Mouse (Mus musculus) lung, embryonic 14.5 days (tissue): ENCODE measurements around the gene Styx. TPM values are rescaled to one million over a fixed set of nuclear protein-coding genes. Genes with fewer than 3 reads are reported as not detected.
A peak's percentile ranks its signal among the peaks of the same experiment; 100 is the strongest.

Experiments used
- ATAC-seq: fragments of 200-750 bp; cut with Nextera tagmentation; 2 replicates; pipeline ENCODE4 v1.8.0; 2017; ENCODE audit warnings: mild to moderate bottlenecking, moderate TSS enrichment, moderate library complexity; ENCODE audit not compliant: insufficient read depth
- DNase-seq: peaks from one replicate; pipeline ENCODE4 v3.0.0-alpha.2; 2015
- H3K27ac ChIP-seq: fragments of 300-500 bp; sonication (generic); 2 replicates; pipeline ENCODE4 v1.5.1; 2014; ENCODE audit warnings: low read depth, mild to moderate bottlenecking, moderate library complexity
- H3K27me3 ChIP-seq: fragments of 300-500 bp; sonication (generic); 2 replicates; pipeline ENCODE4 v1.6.1; 2014; ENCODE audit warnings: low read length, control low read depth; ENCODE audit not compliant: insufficient read depth
- H3K36me3 ChIP-seq: fragments of 300-500 bp; sonication (generic); 2 replicates; pipeline ENCODE4 v1.6.1; 2014; ENCODE audit warnings: control low read depth; ENCODE audit not compliant: insufficient read depth
- H3K4me1 ChIP-seq: fragments of 300-500 bp; sonication (generic); 2 replicates; pipeline ENCODE4 v1.6.1; 2014; ENCODE audit warnings: antibody characterized with exemption, control low read depth; ENCODE audit not compliant: insufficient read depth
- H3K4me2 ChIP-seq: fragments of 300-500 bp; sonication (generic); 2 replicates; pipeline ENCODE4 v1.6.1; 2014; ENCODE audit warnings: mild to moderate bottlenecking
- H3K4me3 ChIP-seq: fragments of 300-500 bp; sonication (generic); 2 replicates; pipeline ENCODE4 v1.5.1; 2014; ENCODE audit warnings: low read depth, low read length
- H3K9ac ChIP-seq: fragments of 300-500 bp; sonication (generic); 2 replicates; pipeline ENCODE4 v1.6.1; 2014
- H3K9me3 ChIP-seq: fragments of 300-500 bp; sonication (generic); 2 replicates; pipeline ENCODE4 v1.6.1; 2016; ENCODE audit warnings: low read depth, low read length, control low read depth
- CTCF ChIP-seq: IDR thresholded peaks from 2 replicates; pipeline ENCODE4 v1.5.1; 2016; ENCODE audit warnings: antibody characterized with exemption, low read depth
- WGBS: fragments of 180-500 bp; shearing (Covaris S2); extraction: QIAGEN DNeasy Blood & Tissue Kit; methylation state at CpG from one replicate; pipeline ENCODE4 v1.1.7; 2014; 5-methylcytosine and 5-hydroxymethylcytosine counted together
- polyA plus RNA-seq: library from polyadenylated mRNA; unstranded; fragments of >200 nt; fragmentation: Nextera tagmentation; extraction: Ambion mirVana; gene quantifications from 2 replicates; pipeline ENCODE4 v1.2.1, GENCODE M21; 2014

The Styx gene
- polyA plus RNA-seq: 71.0 and 74.6 TPM in 2 replicates

- Histone ChIP-seq H3K36me3 (peaks cover 26% of the 10 kb centered on the region), H3K4me2 (peak within 1 kb of the TSS; percentile 70), H3K4me1 (no peaks in the 10 kb centered on the region), H3K4me3 (peak within 1 kb of the TSS; percentile 71), H3K9me3 (no peaks in the 10 kb centered on the region), H3K27ac (peak within 1 kb of the TSS; percentile 79), H3K9ac (peak within 1 kb of the TSS; percentile 82), H3K27me3 (no peaks in the 10 kb centered on the region)
- ATAC-seq (peak; percentile 99), DNase-seq (peak; percentile 97)
- no peak for TF ChIP-seq CTCF
- WGBS: under 1% methylated on average over 71 of the region's 93 CpGs
Measured at GRCm38 (mm10) chr14:45350931-45351859, at the start of gene Styx. Gene Styx (plus strand): TSS chr14:45351093.

GRCm38 (mm10) chr14:45303939-45304338 is 47.0 kb upstream of the Styx start:
- H3K9ac ChIP-seq: no peak overlapping the region
- no peaks in the 10 kb centered on the region for H3K27me3 ChIP-seq
- H3K27ac ChIP-seq: no peak overlapping the region
- 55% methylated on average over 4 of the region's 4 CpGs for WGBS
- H3K4me3 ChIP-seq: no peak overlapping the region
- H3K36me3 ChIP-seq: peaks cover 27% of the 10 kb centered on the region
- no peak overlapping the region for H3K4me2 ChIP-seq
- no peak for TF ChIP-seq CTCF
- no peaks in the 10 kb centered on the region for H3K4me1 ChIP-seq
- H3K9me3 ChIP-seq: no peaks in the 10 kb centered on the region
- DNase-seq (no peak), ATAC-seq (no peak)

- Histone ChIP-seq H3K27me3 (no peaks in the 10 kb centered on the region), H3K9ac (no peak overlapping the region), H3K9me3 (no peaks in the 10 kb centered on the region), H3K36me3 (peaks cover 23% of the 10 kb centered on the region), H3K4me2 (no peak overlapping the region), H3K4me3 (no peak overlapping the region), H3K27ac (no peak overlapping the region), H3K4me1 (no peaks in the 10 kb centered on the region)
- ATAC-seq (no peak), DNase-seq (no peak)
- TF ChIP-seq CTCF: no peak
- WGBS: 65% methylated on average over 4 of the region's 4 CpGs
Measured at GRCm38 (mm10) chr14:45304389-45304788, 46.5 kb upstream of the Styx start.

GRCm38 (mm10) chr14:45305852-45306251 is 45.0 kb upstream of the Styx start:
- WGBS: 88% methylated on average over 5 of the region's 5 CpGs
- TF ChIP-seq CTCF: no peak
- DNase-seq: no peak

GRCm38 (mm10) chr14:45307630-45308328 is 43.1 kb upstream of the Styx start:
- 82% methylated on average over 8 of the region's 8 CpGs for WGBS
- TF ChIP-seq CTCF: no peak
- no peaks in the 10 kb centered on the region for H3K27me3 ChIP-seq
- H3K4me3 ChIP-seq: no peak overlapping the region
- DNase-seq (no peak), ATAC-seq (no peak)
- H3K9ac ChIP-seq: no peak overlapping the region
- peaks cover 8% of the 10 kb centered on the region; the same call in 1 of the 2 replicates for H3K36me3 ChIP-seq
- H3K27ac ChIP-seq: no peak overlapping the region
- no peak overlapping the region for H3K4me2 ChIP-seq
- H3K9me3 ChIP-seq: no peaks in the 10 kb centered on the region
- H3K4me1 ChIP-seq: no peaks in the 10 kb centered on the region

More at GRCm38 (mm10) chr14:45305852-45306251, 45.0 kb upstream of the Styx start:
- no peak overlapping the region for H3K4me3 ChIP-seq
- no peak overlapping the region for H3K4me2 ChIP-seq
- H3K9ac ChIP-seq: no peak overlapping the region
- H3K27ac ChIP-seq: no peak overlapping the region
- H3K36me3 ChIP-seq: peaks cover 14% of the 10 kb centered on the region; the same call in 1 of the 2 replicates
- ATAC-seq: no peak
- H3K4me1 ChIP-seq: no peaks in the 10 kb centered on the region
- no peaks in the 10 kb centered on the region for H3K27me3 ChIP-seq
- H3K9me3 ChIP-seq: no peaks in the 10 kb centered on the region

GRCm38 (mm10) chr14:45309646-45310045 is 41.2 kb upstream of the Styx start:
- Histone ChIP-seq H3K36me3 (peaks cover 5% of the 10 kb centered on the region; the same call in 1 of the 2 replicates), H3K4me2 (no peak overlapping the region), H3K4me3 (no peak overlapping the region), H3K27ac (no peak overlapping the region), H3K9ac (no peak overlapping the region), H3K4me1 (no peaks in the 10 kb centered on the region), H3K27me3 (no peaks in the 10 kb centered on the region), H3K9me3 (no peaks in the 10 kb centered on the region)
- ATAC-seq: no peak
- no peak for DNase-seq
- 88% methylated on average over 13 of the region's 13 CpGs for WGBS
- no peak for TF ChIP-seq CTCF

- Histone ChIP-seq H3K4me2 (no peak overlapping the region), H3K36me3 (peaks cover under 1% of the 10 kb centered on the region; the same call in 1 of the 2 replicates), H3K9me3 (no peaks in the 10 kb centered on the region), H3K4me1 (no peaks in the 10 kb centered on the region), H3K9ac (no peak overlapping the region), H3K27me3 (no peaks in the 10 kb centered on the region), H3K27ac (no peak overlapping the region), H3K4me3 (no peak overlapping the region)
- TF ChIP-seq CTCF: no peak
- ATAC-seq (no peak), DNase-seq (no peak)
- 89% methylated on average over 14 of the region's 14 CpGs for WGBS
Measured at GRCm38 (mm10) chr14:45310101-45310500, 40.8 kb upstream of the Styx start.
